Mouse (Mus musculus): Measurements from ENCODE around the gene Dennd2a. TPM values are rescaled to one million over a fixed set of nuclear protein-coding genes. Genes with fewer than 3 reads are reported as not detected.
"Not testable (repeated sequence)": the region's sequence is repeated elsewhere in the genome, so short reads cannot be mapped to it uniquely, and the experiment has no call there.

Dennd2a gene
- total RNA-seq, 2 experiments from 2014 or later = 13.6 to 15.3 TPM

DNA sequence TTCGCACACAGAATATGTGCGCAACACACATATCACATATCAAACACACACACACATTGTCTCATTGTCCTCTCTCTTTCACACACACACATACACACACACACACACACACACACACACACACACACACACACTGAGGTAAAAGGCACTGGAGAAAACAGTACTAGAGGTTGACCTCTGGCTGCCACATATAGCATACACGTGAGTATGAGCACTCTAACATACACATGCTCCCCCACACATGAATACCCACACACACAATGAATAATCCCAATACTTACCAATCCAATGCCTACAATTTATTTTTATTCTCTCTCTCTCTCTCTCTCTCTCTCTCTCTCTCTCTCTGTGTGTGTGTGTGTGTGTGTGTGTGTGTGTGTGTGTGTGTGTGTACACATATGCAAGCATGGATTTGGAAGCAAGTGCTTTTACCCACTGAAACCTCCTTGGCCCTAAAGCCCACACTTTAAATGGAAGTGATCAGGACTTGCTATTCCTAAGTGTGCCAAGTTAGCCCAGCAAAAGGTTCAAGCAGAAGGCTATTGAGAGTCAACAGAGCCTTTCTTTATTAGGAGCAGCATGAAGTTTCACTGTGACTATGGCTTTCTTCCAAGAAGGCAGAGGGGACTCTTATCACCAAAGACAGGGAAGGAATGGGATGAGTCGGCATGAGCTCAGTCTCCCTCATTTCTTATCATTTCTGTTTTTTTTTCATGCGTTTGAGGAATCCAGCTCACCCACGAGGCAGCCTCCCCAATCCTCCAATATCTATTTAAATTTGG lies 128.5 kb downstream of the Dennd2a start:
- intact Hi-C loops (cut with DNase I) = no loop called here
- no peak for DNase-seq

DNA sequence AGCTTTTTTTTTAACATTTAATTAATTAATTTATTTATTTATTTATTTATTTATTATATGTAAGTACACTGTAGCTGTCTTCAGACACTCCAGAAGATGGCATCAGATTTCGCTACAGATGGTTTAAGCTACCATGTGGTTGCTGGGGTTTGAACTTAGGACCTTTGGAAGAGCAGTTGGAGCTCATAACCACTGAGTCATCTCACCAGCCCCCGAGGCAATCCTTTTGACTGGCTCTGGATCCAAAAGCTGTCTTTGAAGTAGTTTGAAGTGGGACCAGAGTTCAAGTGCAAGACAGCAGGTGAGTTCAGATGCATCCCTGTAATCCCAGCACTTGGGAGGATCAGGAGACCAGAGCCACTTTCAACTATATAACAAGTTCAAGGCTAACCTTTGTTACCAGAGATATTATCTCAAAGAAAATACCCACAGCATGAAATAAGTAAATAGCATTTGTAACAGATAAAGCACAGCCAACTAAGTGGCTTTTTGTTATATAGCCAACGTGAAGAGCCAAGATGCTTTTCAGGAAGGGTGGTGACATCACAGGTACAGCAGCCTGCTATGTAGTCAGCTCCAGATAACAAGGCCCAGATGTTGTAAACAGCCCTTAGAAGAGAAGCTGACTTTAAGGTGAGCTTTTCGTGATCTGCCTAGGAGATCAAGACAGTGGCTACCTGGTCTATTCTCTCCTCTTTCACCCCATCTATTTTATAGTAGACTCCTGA lies 130.2 kb downstream of the Dennd2a start:
- intact Hi-C loops (cut with DNase I) = no loop called here
- DNase-seq = no peak

DNA sequence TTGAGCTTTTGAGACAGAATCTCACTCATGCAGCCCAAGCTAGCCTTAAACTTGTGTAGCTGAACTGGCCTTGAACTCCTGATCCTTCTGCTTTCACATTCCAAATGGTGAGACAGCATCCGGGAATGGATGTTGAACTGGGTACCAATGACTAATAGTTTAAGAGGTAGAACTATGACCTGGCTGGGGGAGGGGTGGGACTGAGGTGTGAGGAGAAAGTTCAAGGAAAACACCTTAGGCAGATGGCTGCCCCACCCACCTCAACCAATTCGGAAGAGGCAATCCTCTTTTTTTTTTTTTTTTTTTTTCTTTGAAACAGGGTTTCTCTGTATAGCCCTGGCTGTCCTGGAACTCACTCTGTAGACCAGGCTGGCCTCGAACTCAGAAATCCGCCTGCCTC lies 130.9 kb downstream of the Dennd2a start:
- intact Hi-C loops (cut with DNase I) = no loop called here

DNA sequence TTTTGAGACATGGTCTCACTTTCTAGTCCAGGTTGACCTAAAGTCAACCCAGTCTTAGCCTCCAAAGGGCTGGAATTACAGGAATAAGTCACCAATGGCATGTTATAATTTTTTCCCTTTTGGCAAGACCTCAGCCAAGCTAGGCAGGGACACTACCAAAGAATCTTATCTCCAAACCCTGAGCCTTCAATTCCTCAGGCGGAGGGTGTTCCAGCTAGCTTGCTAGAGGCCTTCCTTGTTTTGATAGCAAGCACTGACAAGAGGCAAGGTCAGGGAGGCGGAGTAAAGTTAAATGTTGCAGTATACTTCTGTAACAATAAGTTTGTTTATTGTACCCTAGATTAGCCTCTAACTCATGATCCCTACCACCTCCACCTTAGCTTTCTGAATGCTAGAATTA lies 132.5 kb downstream of the Dennd2a start:
- no peak for DNase-seq
- intact Hi-C loops (cut with DNase I) = no loop called here

More for the DNA sequence above, 130.9 kb downstream of the Dennd2a start:
- DNase-seq = no peak

DNA sequence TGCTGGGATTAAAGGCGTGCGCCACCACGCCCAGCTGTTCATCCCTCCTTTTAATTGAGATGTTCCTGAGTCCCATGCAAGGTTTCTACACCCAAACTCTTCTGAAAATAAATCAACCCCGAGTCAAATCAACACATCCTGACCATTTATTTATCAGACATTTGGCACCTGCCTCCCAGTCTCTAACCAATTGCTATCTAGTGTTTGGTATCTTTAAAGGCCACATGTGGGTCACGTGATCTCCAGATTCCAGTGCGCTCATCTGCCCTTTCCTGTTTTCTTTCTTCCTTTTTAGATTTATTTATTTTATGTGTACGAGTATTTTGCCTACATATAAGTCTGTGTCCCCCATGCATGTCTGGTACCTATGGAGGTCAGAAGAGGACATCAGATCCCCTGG lies 134.0 kb downstream of the Dennd2a start:
- DNase-seq = no peak
- intact Hi-C loops (cut with DNase I) = no loop called here

DNA sequence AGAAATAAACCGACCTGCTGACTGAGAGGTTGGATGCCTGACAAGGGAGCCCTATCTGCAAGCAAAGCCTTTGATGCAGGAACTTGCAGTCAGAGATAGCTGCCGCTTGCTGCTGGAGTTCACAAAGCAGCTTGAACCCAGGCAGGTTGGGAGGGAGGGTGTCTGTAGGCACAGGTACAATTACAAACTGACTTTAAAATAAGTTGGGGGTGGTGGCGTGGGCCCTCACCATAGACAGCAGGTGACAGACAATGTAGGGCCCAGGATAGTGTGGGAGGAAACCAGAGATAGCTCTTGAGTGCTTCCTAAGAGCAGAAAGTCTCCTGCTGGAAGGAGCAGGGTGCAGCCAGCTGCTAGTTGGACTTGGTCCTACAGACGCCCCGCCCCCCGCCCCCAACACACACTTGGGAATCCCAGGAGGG lies 134.5 kb downstream of the Dennd2a start:
- DNase-seq = no peak
- intact Hi-C loops (cut with DNase I) = no loop called here

DNA sequence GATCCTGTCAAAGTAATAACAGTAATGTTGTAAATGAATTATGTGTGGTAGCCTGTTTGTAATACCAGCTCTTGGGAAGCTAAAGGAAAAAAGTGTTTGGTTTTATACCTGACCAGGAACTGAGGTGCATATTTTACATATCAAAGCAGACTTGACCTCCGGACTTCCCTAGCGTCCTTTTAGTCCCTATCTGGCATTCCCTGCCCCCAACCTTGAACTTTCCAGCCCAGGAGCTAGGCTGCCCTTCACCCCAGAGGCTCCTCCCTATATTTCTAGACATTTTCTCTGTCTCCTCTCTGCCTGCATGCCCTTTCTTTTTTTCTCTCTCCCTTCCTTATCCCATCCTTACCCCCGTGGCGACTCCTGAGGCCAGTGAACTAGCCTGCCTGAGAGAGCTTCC lies 136.8 kb downstream of the Dennd2a start:
- no peak for DNase-seq
- intact Hi-C loops (cut with DNase I) = no loop called here

DNA sequence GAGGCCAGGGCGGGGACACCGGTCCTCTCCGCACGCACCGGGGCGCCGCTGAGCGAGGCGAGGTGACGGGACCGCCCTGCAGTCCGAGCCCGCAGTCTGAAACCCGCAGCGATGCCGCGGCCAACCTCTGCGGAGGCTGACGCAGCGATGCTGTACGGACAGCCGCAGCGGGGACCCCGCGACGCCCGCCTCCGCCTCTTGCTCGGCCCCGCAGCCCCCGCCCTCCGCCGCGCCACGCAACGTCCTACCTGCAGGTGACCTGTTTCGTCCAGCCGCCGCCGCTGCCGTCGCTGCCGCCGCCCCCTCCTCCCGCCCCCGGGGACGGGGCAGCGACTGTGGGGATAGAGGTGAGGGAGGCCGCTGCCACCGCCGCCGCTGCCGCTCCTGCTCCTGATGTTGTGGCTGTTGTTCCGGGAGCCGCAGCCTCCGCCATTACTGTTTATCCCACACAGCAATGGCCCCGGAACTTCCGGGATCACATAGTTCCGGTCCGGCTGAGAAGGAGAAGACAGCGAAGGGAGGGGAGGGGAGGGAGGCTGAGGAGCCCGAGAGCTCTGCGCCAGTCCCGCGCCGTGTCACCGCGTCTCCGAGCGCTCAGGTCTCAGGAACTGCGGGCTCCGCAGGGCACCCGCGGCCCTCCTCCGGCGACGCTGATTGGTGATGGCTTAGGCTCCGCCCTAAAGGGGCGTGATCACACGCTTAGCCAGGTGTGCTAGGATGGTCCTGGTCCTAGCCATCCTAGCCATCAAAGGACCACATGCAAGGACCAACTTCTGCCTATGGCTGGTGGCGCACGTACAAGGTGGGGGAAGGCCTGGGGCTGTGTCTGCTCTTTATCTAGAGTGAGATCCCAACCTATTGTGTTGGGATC lies 137.6 kb downstream of the Dennd2a start, which contains the start of gene Mkrn1:
Gene Mkrn1 (minus strand): TSS at position 612 of the 871 bp plus-strand sequence.
- intact Hi-C loops (cut with DNase I) = loop anchor here (5.0 kb wide), 1 partner anchor 147 kb away; no protein-coding TSS in a partner anchor

DNA sequence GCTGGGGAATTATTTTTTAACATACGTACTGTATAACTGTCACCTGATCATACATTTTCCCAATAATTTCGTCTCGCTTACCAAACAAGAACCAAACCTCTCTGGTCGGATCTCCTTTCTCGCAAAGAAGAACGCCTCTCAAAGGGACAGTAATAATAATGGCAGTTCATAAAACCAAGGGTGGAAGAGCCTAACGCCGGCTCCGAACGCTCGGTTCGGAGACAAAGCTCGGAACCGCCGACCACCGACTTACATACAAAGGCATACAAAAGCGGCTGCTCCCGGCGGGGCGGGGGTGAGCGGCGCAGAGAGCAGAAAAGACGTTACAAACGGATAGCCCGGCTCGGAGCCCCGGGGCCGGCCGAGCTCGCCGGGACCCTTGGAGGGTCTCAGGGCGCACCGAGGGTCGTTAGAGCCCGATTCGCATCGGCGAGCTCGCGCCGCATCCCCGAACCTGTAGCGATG lies 138.2 kb downstream of the Dennd2a start:
- no peak for DNase-seq
- intact Hi-C loops (cut with DNase I) = loop anchor here (5.0 kb wide), 1 partner anchor 148 kb away; no protein-coding TSS in a partner anchor

More for the DNA sequence above, 137.6 kb downstream of the Dennd2a start, which contains the start of gene Mkrn1:
- DNase-seq = peak; percentile 61 to 75

DNA sequence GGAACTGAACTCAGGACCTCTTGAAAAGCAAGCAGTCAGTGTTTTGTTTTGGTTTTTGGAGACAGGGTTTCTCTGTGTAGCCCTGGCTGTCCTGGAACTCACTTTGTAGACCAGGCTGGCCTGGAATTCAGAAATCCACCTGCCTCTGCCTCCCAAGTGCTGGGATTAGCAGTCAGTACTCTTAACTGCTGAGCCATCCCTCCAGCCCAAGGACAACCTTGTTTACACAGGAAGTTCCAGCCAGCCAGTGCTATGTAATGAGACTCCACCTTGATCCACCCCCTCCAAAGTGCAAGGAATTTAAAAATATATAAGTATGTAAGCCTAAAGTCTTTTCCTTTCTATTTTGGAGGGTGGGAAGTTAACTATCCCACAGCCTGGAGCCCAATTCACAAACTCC lies 141.0 kb downstream of the Dennd2a start:
- not testable (repeated sequence) for DNase-seq
- intact Hi-C loops (cut with DNase I) = loop anchor here (5.0 kb wide), 1 partner anchor 151 kb away; no protein-coding TSS in a partner anchor

DNA sequence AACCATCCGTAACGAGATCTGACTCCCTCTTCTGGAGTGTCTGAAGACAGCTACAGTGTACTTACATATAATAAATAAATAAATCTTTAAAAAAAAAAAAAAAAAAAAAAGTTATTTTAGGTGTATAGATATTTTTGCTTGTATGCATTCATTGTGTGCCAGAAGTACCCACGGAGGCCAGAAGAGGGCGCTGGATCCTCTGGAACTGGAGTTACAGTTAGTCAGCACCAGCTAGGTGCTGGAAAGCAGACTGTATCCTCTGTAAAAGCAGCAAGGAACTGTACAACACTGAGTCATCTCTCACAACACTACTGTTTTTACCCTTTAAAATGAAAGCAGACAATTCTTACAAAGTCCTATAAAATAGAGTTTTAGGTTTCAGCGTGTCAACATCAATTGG lies 141.9 kb downstream of the Dennd2a start:
- peak; percentile 59 to 73 for DNase-seq
- intact Hi-C loops (cut with DNase I) = loop anchor here (5.0 kb wide), 1 partner anchor 152 kb away; no protein-coding TSS in a partner anchor

DNA sequence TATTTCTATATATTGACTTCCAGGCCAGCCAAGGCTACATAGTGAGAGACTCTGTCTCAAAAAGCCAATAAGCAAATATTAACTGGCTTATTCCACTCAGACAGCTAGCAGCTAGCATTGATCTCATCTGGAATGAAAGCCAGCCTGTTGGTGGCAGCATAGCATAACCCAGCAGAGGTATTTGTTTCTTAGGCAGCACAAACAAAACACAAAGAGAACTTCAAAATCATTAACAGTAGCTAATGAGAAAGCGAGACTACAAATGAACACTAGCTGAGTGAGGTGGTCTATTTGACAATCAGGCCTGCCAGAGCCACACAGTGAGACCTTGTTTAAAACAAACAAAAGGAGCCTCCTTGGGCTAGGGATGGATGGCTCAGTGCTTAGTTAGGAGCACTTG lies 143.6 kb downstream of the Dennd2a start:
- intact Hi-C loops (cut with DNase I) = no loop called here
- DNase-seq = no peak

Other genes with a start within 250 kb of the Dennd2a start
- 10 to 100 TPM; 20.0 to 24.1 TPM for gene Slc37a3, start 180.2 kb downstream of the Dennd2a start, total RNA-seq (2021)
- gene Rab19, start 176.7 kb downstream of the Dennd2a start, total RNA-seq (2021) = under 1 TPM; 0.17 to 0.49 TPM
- gene Mkrn1, start 137.4 kb downstream of the Dennd2a start, total RNA-seq (2021) = 100 to 1,000 TPM; 117 to 139 TPM
- 10 to 100 TPM; 15.3 to 18.3 TPM for gene Adck2, start 16.0 kb upstream of the Dennd2a start, total RNA-seq (2021)
- under 1 TPM in 1 of 2 experiments, not detected in 1; 0.79 TPM for gene Gm42420, start 27.9 kb upstream of the Dennd2a start, total RNA-seq (2021)
- 100 to 1,000 TPM; 584 to 623 TPM for gene Ndufb2, start 34.7 kb upstream of the Dennd2a start, total RNA-seq (2021)
- 10 to 100 TPM; 18.2 to 21.9 TPM for gene Braf, start 167.6 kb upstream of the Dennd2a start, total RNA-seq (2021)

Data from heart, postnatal 14 days (tissue).